Mouse (Mus musculus) embryonic facial prominence, embryonic 14.5 days (tissue): Measurements from ENCODE around the gene Gtf2ird2. TPM values are rescaled to one million over a fixed set of nuclear protein-coding genes. Genes with fewer than 3 reads are reported as not detected.

Source experiments
- ATAC-seq: fragments of 200-750 bp; cut with Nextera tagmentation; 2 replicates; pipeline ENCODE4 v1.8.0; 2017; ENCODE audit warnings: low read depth, moderate number of reproducible peaks, moderate TSS enrichment
- DNase-seq: peaks from one replicate; pipeline ENCODE4 v3.0.0-alpha.2; 2015; ENCODE audit warnings: low spot score
- H3K27ac ChIP-seq: fragments of 300-500 bp; sonication (generic); replicated peaks from 2 replicates; pipeline ENCODE4 v1.5.1; 2014; ENCODE audit warnings: low read depth, mild to moderate bottlenecking, low read length, moderate library complexity
- H3K27me3 ChIP-seq: fragments of 300-500 bp; sonication (generic); replicated peaks from 2 replicates; pipeline ENCODE4 v1.6.1; 2014; ENCODE audit warnings: low read length; ENCODE audit not compliant: control insufficient read depth, insufficient read depth
- H3K36me3 ChIP-seq: fragments of 300-500 bp; sonication (generic); 2 replicates; pipeline ENCODE4 v1.6.1; 2014; ENCODE audit warnings: low read length, mixed read lengths; ENCODE audit not compliant: control insufficient read depth, insufficient read depth
- H3K4me1 ChIP-seq: fragments of 300-500 bp; sonication (generic); 2 replicates; pipeline ENCODE4 v1.6.1; 2014; ENCODE audit warnings: antibody characterized with exemption, low read length; ENCODE audit not compliant: control insufficient read depth, insufficient read depth
- H3K4me2 ChIP-seq: fragments of 300-500 bp; sonication (generic); 2 replicates; pipeline ENCODE4 v1.6.1; 2014; ENCODE audit warnings: low read depth, mild to moderate bottlenecking, low read length, moderate library complexity, mixed read lengths
- H3K4me3 ChIP-seq: fragments of 300-500 bp; sonication (generic); 2 replicates; pipeline ENCODE4 v1.5.1; 2014; ENCODE audit warnings: low read depth, mild to moderate bottlenecking, low read length
- H3K9ac ChIP-seq: fragments of 300-500 bp; sonication (generic); 2 replicates; pipeline ENCODE4 v1.6.1; 2014; ENCODE audit warnings: low read depth, mild to moderate bottlenecking, low read length, moderate library complexity, mixed read lengths
- H3K9me3 ChIP-seq: fragments of 300-500 bp; sonication (generic); 2 replicates; pipeline ENCODE4 v1.6.1; 2016; ENCODE audit warnings: low read length; ENCODE audit not compliant: control insufficient read depth
- WGBS: fragments of 180-500 bp; shearing (Covaris S2); extraction: QIAGEN DNeasy Blood & Tissue Kit; methylation state at CpG from one replicate; pipeline ENCODE4 v1.1.7; 2014; 5-methylcytosine and 5-hydroxymethylcytosine counted together
- polyA plus RNA-seq: library from polyadenylated mRNA; unstranded; fragments of >200 nt; fragmentation: Nextera tagmentation; extraction: Ambion mirVana; gene quantifications from 2 replicates; pipeline ENCODE4 v1.2.1, GENCODE M21; 2014

The Gtf2ird2 gene
- polyA plus RNA-seq, 1 experiment from 2014 or later = 6.6 TPM

- WGBS = 86% methylated on average over 5 of the region's 5 CpGs
- Histone ChIP-seq H3K27me3 (no peaks in the 10 kb centered on the region), H3K27ac (no peak overlapping the region), H3K9ac (no peak overlapping the region), H3K4me3 (no peak overlapping the region), H3K4me1 (no peaks in the 10 kb centered on the region), H3K4me2 (no peak overlapping the region), H3K36me3 (peaks cover 100% of the 10 kb centered on the region), H3K9me3 (no peaks in the 10 kb centered on the region)
- ATAC-seq (no peak), DNase-seq (no peak)
Measured at GRCm38 (mm10) chr5:134241831-134242230, 58.0 kb downstream of the Gtf2ird2 start.

GRCm38 (mm10) chr5:134243661-134244436 is 60.0 kb downstream of the Gtf2ird2 start:
- Histone ChIP-seq H3K4me3 (no peak overlapping the region), H3K9me3 (no peaks in the 10 kb centered on the region), H3K27ac (no peak overlapping the region), H3K4me2 (no peak overlapping the region), H3K27me3 (no peaks in the 10 kb centered on the region), H3K36me3 (peaks cover 100% of the 10 kb centered on the region), H3K9ac (no peak overlapping the region), H3K4me1 (no peaks in the 10 kb centered on the region)
- 95% methylated on average over 26 of the region's 26 CpGs for WGBS
- ATAC-seq (no peak), DNase-seq (no peak)

- Histone ChIP-seq H3K4me3 (no peak overlapping the region), H3K27ac (no peak overlapping the region), H3K36me3 (peaks cover 100% of the 10 kb centered on the region), H3K9me3 (no peaks in the 10 kb centered on the region), H3K4me1 (no peaks in the 10 kb centered on the region), H3K9ac (no peak overlapping the region), H3K4me2 (no peak overlapping the region), H3K27me3 (no peaks in the 10 kb centered on the region)
- ATAC-seq = no peak
- WGBS = 94% methylated on average over 5 of the region's 5 CpGs
- no peak for DNase-seq
Measured at GRCm38 (mm10) chr5:134244890-134245289, 61.1 kb downstream of the Gtf2ird2 start.

GRCm38 (mm10) chr5:134246146-134246545 is 62.3 kb downstream of the Gtf2ird2 start:
- Histone ChIP-seq H3K9ac (no peak overlapping the region), H3K4me3 (no peak overlapping the region), H3K27ac (no peak overlapping the region), H3K27me3 (no peaks in the 10 kb centered on the region), H3K4me1 (no peaks in the 10 kb centered on the region), H3K36me3 (peaks cover 100% of the 10 kb centered on the region), H3K4me2 (no peak overlapping the region), H3K9me3 (no peaks in the 10 kb centered on the region)
- DNase-seq (no peak), ATAC-seq (no peak)
- WGBS = 92% methylated on average over 5 of the region's 5 CpGs

GRCm38 (mm10) chr5:134248608-134249244 is 64.9 kb downstream of the Gtf2ird2 start:
- peaks cover 100% of the 10 kb centered on the region for H3K36me3 ChIP-seq
- no peak overlapping the region for H3K4me3 ChIP-seq
- H3K9ac ChIP-seq = no peak overlapping the region
- no peaks in the 10 kb centered on the region for H3K4me1 ChIP-seq
- H3K27me3 ChIP-seq = no peaks in the 10 kb centered on the region
- ATAC-seq = no peak
- H3K9me3 ChIP-seq = no peaks in the 10 kb centered on the region
- no peak for DNase-seq
- H3K4me2 ChIP-seq = no peak overlapping the region
- H3K27ac ChIP-seq = no peak overlapping the region
- 88% methylated on average over 14 of the region's 14 CpGs for WGBS

- peaks cover 100% of the 10 kb centered on the region for H3K36me3 ChIP-seq
Measured at GRCm38 (mm10) chr5:134249245-134249649, 65.4 kb downstream of the Gtf2ird2 start.

GRCm38 (mm10) chr5:134250601-134251000 is 66.8 kb downstream of the Gtf2ird2 start:
- Histone ChIP-seq H3K9me3 (no peaks in the 10 kb centered on the region), H3K4me1 (no peaks in the 10 kb centered on the region), H3K27me3 (no peaks in the 10 kb centered on the region), H3K27ac (no peak overlapping the region), H3K4me2 (no peak overlapping the region), H3K4me3 (no peak overlapping the region), H3K36me3 (peaks cover 100% of the 10 kb centered on the region), H3K9ac (no peak overlapping the region)
- ATAC-seq = no peak
- 94% methylated on average over 3 of the region's 3 CpGs for WGBS
- no peak for DNase-seq

More at GRCm38 (mm10) chr5:134249245-134249649, 65.4 kb downstream of the Gtf2ird2 start:
- Histone ChIP-seq H3K4me2 (no peak overlapping the region), H3K27ac (no peak overlapping the region), H3K9me3 (no peaks in the 10 kb centered on the region), H3K4me3 (no peak overlapping the region), H3K27me3 (no peaks in the 10 kb centered on the region), H3K9ac (no peak overlapping the region), H3K4me1 (no peaks in the 10 kb centered on the region)
- WGBS = 88% methylated on average over 8 of the region's 8 CpGs
- DNase-seq = no peak
- ATAC-seq = no peak

GRCm38 (mm10) chr5:134251083-134251482 is 67.3 kb downstream of the Gtf2ird2 start:
- 99% methylated on average over 4 of the region's 4 CpGs for WGBS
- no peak for ATAC-seq
- no peak overlapping the region for H3K27ac ChIP-seq

More at GRCm38 (mm10) chr5:134251083-134251482, 67.3 kb downstream of the Gtf2ird2 start:
- H3K27me3 ChIP-seq = no peaks in the 10 kb centered on the region
- no peaks in the 10 kb centered on the region for H3K4me1 ChIP-seq
- no peak overlapping the region for H3K4me2 ChIP-seq
- H3K4me3 ChIP-seq = no peak overlapping the region
- H3K9ac ChIP-seq = no peak overlapping the region
- H3K9me3 ChIP-seq = no peaks in the 10 kb centered on the region
- H3K36me3 ChIP-seq = peaks cover 100% of the 10 kb centered on the region
- no peak for DNase-seq
